Mouse (Mus musculus) inflammation-experienced regulatory T-cells, adult 6 months (primary cell): Measurements from ENCODE around the gene Galk1. TPM values are rescaled to one million over a fixed set of nuclear protein-coding genes. Genes with fewer than 3 reads are reported as not detected.
"Not testable (repeated sequence)": the region's sequence is repeated elsewhere in the genome, so short reads cannot be mapped to it uniquely, and the experiment has no call there.

Experiments
- ATAC-seq: one replicate; pipeline ENCODE4 v1.8.0; 2017
- polyA plus RNA-seq, 3 experiments: library from polyadenylated mRNA; unstranded; fragments of 100-300 nt; shearing (Covaris generic); gene quantifications; one replicate each; pipeline ENCODE4 v1.2.1; 2017

Gene Galk1
- polyA plus RNA-seq, 3 experiments from 2014 or later = 14.4 to 20.1 (median 15.9) TPM

DNA sequence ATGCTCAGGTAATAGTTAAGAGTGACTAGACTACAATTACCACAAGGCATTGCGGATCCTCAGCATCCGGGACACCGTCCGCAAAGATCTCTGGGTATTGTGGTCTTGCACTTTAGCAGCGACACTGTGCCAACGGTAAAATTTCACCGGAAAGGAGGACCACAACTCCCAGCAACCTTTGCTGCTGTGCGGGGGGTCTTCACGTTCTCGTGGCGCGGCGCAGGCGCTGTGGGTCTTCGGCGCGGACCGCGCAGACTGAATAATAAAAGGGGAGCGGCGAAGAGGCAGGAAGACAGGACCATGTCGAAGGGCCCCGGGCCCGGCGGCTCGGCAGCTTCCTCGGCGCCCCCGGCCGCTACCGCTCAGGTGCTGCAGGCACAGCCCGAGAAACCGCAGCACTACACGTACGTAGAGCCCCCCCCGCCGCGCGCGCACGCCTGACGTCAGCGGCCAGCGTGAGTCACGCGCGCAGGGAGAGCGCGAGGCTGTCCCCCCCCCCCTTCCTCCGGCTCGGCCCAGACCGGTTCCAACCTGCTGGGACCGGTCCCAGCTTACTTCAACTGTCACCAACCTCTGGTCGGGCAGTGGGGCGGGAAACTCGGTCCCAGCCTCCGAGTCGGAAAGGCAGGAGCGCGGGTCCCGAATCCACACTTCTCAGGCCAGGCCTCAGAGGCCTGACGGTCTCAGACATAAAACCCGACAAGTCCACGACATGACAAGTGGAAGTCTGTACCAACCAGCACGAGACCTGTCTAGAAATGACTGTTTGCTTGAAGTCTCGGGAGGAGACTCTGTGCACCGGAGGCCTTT, 17.8 kb upstream of the Galk1 start, which contains the start of gene Unk:
Unk (plus strand) TSS at position 235 of the 810 bp plus-strand sequence.
- peak; percentile 84 for ATAC-seq

DNA sequence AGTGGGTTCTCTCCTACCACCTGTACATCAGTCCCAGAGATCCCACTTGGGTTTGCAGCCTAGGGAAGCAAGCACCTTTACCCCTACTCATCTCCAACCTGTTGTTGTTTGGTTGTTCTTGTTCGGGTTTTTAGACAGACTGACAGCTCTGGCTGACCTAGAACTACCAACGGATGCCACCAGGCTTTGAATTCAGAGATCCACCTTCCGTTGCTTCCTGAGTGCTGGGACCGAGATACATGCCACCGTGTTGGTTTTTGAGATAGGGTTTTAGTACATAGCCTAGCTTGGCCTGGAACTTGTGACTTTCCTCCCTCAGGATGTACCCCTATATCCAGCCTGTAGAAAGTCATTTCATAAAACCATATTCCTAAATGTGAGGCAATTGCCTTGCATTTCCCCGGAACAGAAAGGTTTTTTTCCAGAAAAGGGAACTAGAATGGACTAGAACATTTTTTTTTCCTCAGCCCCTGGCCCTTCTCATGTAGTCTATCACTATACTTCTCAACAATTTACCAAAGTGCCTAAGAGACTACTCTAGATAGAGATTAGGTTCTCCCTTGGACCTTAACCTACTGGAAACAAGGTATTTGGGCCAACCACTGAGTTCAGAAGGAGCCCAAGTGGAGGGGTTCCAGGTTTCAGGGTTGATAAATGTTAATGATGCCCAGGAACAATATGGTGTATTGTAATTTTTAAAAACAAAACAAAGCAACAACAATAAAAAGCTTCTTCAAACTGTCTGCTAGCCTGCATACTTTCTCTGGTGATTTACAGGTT, 16.8 kb upstream of the Galk1 start:
- no peak for ATAC-seq

DNA sequence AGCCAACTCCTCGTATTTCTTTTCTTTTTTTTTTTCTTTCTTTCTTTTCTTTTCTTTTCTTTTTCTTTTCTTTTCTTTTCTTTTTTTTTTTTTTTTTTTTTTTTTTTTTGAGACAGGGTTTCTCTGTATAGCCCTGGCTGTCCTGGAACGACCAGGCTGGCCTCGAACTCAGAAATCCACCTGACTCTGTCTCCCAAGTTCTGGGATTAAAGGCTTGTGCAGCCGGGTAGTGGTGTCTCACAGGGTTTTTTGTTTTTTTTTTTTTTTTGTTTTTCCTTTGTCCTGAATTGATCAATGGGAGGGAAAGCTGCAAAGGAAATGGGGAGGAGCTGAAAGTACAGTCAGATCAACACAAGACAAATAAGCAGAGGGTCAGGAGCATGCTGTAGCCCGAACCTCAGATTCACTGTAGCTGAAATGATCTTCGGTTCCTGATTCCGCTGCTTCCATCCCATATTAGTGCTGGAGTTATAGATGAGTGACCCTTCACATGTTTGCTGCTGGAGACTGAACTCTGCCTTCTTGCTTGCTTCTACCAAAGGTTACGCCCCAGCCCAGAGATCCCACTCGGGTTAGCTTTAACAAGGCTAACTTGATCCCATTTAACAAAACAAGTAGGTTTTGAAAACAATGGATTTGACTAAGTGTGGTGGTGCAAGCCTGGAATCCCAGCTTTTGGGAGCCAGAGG, 15.8 kb upstream of the Galk1 start:
- no peak for ATAC-seq

DNA sequence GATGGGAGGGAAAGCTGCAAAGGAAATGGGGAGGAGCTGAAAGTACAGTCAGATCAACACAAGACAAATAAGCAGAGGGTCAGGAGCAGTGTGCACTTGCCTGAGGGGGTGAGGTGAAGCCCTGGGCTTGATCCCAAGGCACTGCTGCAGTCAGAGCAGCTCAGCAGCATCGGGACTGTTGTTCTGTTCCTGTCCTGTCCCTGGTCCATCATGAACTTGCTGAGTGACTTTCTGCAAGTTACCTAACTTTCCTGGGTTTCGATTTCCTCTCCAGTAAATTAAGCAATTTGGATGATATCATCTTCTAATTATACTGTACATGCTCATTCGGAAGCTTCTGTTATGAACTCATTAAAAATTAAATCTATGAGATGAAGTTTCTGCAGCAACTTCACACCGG, 15.2 kb upstream of the Galk1 start, which contains the start of gene H3f3b:
H3f3b (minus strand) TSS at position 207 of the 400 bp plus-strand sequence.
- ATAC-seq = no peak

DNA sequence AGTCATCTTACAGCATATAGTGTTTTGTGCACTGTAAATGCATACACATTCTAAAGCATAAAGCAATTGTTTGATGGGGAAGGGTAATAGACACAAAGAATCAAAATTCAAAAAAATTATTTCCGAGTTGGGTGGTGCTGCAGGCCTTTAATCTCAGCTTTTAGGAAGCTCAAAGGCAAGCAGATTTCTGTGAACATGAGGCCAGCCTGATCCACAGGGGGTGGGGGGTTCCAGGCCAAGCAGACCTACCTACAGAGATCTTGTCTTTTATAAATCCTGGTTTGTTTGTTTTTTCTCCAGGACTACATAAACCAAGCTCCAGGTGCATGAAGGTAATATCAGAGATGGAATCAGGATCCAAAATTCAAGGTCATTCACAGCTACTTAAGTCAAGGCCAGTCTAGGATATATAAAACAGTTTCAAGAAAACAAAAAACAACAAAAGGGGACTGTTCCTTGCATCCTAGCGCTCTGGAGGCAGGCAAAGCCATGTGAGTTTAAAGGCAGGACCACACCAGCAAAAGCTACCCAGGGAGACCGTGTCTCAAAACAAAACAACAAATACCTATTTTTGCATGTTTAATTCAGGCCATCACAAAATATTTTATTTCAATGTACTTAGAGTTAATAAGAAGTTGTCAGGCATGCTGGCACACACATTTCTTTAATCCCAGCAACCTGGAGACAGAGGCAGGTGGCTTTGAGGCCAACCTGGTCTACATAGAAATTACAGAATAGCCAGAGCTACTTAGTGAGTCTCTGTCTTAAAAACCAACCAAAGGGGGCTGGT, 12.7 kb upstream of the Galk1 start:
- ATAC-seq = no peak

DNA sequence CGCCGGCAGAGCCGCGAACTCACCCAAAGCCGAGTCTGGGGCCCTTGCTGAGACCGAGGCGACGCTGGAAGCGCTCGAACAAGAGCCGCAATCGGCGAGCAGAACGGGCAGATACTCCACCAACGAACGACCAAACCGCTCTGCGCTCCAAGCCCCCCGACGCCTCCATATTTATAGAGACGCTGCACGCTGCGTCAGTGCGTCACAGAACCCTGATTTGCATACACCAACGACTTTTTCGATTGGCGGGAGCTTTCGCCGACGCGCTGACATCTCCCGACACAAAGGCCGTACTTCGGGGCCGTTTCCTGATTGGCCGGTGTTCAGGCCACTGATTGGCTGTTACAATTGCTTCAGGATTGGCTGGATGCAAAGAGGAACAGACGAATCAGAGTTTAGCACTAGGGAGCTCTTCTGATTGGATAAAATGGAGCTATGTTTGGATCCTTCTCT, 11.9 kb upstream of the Galk1 start:
- peak; percentile 86 for ATAC-seq

DNA sequence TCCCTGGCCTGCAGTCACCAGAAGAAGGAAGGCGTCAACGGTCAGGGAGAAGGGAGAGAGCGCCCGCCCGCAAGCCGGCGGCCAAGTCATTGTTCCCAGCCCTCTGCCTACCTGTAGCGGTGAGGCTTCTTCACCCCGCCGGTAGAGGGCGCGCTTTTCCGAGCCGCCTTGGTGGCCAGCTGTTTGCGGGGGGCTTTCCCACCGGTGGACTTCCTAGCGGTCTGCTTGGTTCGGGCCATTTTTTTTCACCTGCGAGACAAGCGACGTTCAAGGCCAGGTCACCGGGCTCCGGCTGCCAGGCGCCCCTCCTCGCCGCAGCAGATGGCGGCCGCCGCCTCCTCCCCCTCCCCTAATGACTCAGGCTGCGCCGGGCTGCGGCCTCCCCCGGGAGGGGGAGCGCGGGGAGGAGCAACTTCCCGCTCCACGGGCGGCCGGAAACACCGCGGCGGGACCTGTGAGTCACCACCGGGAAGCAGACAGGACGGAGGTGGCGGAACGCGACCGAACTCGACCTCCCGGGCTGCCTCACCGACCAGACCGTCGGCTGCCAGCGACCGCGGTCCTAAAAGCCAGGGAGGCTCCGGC, 11.3 kb upstream of the Galk1 start:
- peak; percentile 57 for ATAC-seq

DNA sequence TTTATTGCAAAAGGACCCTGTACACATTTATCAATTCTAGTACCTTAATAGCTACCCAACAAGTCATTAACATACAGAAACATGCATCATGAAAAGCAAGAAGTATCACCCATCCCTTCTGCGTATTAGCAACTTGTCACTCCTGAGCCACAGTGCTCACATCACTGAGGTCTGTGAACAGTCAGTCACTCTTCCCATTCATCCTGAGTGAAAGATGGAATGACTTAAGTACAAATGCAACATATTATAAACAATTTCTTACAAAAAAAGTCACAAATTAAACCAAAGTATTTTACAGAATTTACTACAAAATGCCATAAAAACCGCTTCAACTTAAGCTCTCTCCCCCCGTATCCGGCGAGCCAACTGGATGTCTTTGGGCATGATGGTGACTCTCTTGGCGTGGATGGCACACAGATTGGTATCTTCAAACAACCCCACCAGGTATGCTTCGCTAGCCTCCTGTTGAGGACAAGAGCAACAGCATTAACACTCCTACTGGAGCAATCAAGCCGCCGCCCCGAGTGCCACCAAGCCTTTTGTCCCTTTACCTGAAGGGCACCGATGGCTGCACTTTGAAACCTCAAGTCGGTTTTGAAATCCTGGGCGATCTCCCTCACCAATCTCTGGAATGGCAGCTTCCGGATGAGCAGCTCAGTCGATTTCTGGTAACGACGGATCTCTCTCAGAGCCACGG, 10.7 kb upstream of the Galk1 start:
- ATAC-seq = not testable (repeated sequence)

DNA sequence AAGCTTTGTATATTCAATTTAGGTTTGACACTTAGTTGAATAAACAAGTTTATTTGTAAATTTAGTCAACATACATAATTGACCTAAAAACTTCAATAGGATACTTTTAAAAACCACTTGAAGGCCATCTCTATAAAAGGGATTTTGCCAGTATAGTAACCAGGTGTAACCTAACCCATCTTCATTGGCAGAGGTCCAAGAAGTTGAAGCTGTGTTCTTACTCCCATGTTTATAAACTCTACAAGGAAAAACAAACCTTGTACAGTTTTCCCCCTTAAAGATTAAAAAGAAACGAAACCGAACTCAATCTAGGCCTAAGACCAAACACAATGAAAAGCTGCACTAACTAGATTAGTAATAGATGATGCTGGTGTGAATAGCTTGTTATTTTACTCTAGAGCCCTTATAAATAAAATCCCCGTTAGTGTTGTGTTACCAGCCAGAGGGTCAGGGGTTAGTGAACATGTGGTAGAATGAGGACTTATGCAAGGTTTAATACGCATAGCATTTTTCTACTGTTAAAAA, 9.8 kb upstream of the Galk1 start:
- no peak for ATAC-seq

DNA sequence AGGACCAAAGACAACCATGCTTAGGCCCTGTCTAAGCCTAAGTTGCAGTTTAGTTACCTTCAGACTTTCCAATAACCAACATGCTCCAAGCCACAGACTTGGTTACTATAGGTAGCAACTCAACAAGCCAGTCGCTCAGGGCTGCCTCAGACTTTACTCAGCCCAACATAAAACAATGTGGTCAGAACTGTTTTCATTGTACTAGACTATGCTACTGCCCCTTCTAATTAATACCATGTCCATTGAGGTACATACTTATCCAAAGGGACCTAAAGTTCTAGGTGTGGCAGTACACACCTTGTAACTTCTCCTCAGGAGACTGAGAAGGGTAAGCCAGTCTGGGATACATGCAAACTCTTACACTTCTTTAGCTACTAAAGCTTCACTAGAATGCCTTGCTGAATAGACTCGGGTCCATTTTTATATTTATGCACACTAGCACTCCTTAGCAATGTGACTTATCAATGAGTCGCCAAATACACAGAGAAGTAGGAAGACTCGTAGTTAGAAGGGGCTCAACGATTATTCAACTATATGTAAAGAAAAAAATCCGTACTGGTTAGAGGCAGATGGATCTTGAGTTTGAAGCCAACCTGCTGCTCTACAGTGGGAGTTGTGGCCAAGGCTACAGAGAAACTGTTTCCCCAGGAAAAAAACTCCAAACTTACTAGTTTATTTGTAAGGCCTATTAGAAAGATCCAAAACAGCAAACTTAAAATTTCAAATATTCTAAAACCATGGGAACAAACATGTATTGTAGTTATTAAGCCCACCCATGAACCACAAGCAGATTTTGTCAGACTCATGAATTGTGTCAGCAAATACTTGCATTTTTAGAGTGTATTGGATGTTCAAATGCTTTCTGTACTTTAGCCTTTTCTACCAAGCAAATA, 9.1 kb upstream of the Galk1 start:
- no peak for ATAC-seq

DNA sequence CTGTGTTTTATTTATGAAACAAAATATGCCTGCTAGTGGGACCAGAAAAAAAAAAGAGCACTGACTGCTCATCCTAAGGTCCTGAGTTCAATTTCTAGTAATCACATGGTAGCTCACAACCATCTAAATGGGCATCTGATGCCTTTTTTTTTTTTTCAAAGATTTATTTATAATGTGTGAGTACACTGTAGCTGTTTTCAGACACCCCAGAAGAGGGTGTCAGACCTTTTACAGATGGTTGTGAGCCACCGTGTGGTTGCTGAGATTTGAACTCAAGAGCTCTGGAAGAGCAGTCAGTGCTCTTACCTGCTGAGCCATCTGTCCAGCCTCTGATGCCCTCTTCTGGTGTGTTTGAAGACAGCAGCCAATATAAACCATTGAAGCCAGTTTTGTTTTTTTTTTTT, 8.0 kb upstream of the Galk1 start:
- no peak for ATAC-seq

DNA sequence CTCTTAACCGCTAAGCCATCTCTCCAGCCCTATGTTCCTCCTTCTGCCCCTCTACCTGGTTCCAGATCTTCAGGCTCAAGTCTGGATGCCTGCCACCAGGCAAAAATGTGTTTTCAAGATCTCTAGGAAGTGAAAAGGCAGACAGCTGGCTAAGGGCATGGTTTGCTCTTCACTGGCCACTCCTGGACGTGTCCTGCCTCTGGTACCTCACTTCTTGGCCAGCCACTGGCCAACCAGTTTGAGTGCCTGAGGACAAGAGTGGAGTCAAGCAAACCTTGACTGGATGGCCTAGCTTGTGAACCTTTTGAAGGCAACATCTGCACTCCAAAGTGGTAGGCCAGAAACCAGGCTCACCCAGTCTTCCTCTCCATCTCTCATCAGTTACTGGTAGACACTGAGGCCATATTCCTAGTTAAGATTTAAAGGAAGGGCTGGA, 7.5 kb upstream of the Galk1 start:
- ATAC-seq = no peak

DNA sequence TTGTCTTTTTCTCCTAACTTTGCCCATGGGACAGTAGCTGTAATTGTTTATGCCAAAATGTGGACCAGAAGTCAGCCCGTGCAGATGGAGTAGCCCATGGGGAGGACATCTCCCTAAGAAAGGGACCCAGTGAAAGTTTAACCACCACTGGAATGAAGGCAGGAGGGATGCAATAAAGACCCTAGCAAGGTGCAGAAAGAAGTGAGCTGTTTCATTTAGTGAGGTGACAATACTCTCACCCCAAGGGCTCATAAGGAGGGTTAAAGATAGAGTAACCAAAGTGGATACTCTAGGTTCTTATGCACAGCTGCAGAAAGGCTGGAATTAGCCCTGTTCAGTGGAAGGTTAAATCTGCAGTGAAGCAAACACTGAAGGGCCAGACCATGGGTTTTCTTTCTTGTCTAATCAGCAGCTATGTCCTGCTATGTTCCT, 6.9 kb upstream of the Galk1 start:
- ATAC-seq = no peak

DNA sequence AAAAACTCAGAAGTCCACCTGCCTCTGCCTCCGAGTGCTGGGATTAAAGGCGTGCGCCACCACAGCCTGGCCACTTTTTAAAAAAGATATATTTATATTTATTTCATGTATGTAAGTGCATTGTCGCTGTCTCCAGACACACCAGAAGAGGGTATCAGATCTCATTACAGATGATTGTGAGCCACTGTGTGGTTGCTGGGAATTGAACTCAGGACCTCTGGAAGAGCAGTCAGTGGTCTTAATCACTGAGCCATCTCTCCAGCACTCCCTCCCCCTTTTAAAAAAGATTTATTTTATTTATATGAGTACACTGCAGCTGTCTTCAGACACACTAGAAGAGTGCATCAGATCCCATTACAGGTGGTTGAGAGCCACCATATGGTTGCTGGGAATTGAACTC, 6.3 kb upstream of the Galk1 start:
- ATAC-seq = not testable (repeated sequence)

DNA sequence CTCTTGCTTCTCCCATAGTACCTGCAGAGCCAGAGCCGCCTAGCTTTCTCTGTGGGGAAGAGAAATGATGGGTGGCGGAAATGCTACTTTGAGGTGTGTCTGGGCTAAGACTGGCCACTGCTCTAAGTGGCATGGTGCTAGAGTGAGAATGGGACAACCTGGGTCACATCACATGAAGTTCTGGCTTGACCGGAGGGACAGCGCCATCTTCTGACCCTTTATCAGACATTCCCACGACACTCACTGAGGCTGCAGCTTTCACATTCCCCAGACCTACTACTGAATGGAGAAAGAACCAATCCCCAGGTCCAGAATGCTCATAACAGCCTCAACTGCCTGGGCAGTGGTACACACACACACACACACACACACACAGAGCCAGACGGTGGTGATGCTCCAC, 5.6 kb upstream of the Galk1 start:
- ATAC-seq = no peak

DNA sequence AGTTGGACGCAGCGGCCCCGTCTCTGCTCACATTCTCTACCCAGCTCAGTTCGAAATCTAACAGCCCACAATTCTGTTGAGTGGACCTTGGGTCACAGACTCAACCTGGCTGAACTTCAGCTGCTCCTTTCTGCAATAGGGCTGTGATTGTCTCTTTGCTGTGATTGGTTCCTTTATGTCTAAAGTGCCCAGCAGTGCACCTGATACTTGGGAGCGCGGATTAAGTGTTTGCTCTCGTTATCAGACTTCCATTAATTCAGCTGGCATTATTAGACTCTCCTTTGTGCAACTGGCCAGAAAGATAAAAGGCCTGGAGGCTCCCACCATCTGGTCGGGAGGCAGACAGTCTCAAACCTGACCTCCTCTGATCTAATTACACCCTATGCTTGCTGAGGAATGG, 2.3 kb upstream of the Galk1 start:
- ATAC-seq = no peak

DNA sequence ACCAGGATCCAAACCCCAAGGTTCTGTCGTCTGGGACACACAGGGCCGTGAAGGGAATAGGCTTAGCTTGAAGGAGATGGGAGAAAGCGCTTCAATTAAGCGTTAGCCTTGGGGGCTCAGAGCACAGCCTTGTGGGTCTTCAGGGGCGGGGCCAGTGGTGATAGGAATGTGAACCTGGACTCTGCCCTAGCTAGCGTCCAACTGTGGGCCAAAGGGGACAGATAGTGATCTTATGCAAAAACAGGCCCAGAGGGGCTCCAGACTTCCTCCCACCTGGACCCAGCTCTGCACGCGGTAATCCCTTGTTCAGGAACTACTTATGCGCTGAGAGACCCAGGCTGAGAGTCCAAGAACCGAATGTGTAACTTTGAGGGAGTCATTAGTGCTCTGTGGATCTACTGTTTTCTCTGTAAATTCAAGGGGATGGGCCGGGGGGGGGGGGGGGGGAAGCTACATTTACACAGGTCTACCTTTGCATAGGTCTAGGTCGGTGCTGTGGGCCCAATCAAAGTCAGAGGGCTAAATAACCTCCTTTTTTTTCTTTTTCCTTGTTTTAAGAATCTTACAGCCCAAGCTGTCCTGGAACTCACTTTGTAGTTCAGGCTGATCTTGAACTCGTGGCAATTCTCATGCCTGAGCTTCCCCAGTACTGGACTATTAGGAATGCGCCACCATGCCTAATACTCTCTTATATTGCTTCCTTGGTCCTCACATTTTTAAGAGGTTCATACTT, 824 bp downstream of the Galk1 start:
- no peak for ATAC-seq

DNA sequence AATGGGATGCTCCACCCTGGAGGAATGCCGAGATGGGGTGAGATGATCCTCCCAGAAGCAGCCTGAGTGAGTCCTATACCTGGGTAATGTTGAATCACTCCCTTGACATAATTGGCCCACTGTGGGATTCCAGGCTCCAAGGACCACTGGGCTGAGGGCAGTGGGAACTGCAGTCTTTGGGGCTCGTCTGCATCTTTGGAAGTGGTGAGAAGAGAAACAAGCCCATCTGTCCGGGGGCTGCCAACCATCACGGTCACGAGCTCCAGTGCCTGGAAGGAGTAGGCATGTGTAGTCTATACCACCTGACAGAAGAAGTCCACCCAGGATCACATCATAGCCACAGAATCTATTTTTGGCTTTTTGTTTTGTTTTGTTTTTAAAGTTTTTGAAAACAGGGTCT, 1.6 kb downstream of the Galk1 start:
- ATAC-seq = no peak

DNA sequence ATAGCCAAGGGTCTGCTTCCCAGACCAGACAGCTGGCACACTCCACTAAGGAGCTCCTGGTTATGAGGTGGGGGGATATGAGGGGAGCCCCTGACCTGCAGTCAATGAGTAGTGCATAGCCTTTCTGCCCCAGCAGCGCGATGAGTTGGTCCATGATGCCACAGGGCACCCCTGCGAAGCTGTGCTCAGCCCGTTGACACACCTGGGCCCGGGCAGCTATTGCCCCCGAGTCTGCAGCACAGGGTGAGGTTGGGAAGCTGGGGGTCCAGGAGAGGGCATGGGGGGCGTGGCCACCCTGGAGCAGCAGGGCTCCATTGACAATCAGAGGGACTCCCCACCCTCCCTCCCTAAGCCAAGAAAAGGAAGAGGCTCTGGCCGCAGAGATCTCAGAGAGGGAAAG, 2.4 kb downstream of the Galk1 start:
- ATAC-seq = no peak
